In genomic region chr2:180397723-180398480, GRCm38 (mm10) we compare ENCODE assay signal across 29 mouse cellular contexts. TPM values are rescaled to one million over a fixed set of nuclear protein-coding genes. Genes with fewer than 3 reads are reported as not detected.
DNase-seq lines count a peak whose midpoint lies in the region; ATAC-seq lines count a peak whose summit lies in the region.
"Had no signal": no experiment of that assay in that cellular context is flagged by ENCODE, and none has a peak within 500 bp of the region (broad histone marks: within the 10 kb centered on the region; RNA-seq: fewer than 3 reads in every experiment).

No protein-coding gene starts in this region.

- peaks cover 32% of the 10 kb centered on the region; the same call in 1 of the 2 replicates for H3K36me3 ChIP-seq in heart, embryonic 10.5 days
- peaks cover 54% of the 10 kb centered on the region for H3K36me3 ChIP-seq in heart, embryonic 14.5 days (ENCODE audit: control insufficient read depth, insufficient read depth, low read length)
- H3K36me3 ChIP-seq: embryonic facial prominence, embryonic 10.5 days; embryonic facial prominence, embryonic 15.5 days; forebrain, embryonic 12.5 days; G1E; hindbrain, embryonic 13.5 days; limb, embryonic 10.5 days; limb, embryonic 15.5 days; liver, embryonic 13.5 days; neural tube, embryonic 12.5 days had no signal

- no peak for ATAC-seq in heart, embryonic 14.5 days (ENCODE audit: insufficient number of reproducible peaks, insufficient read depth, low FRiP score, low read depth)
- ATAC-seq: forebrain, postnatal 0 days; intestine, embryonic 16.5 days; lung, postnatal 0 days; midbrain, embryonic 16.5 days had no signal

- H3K4me2 ChIP-seq in heart, embryonic 14.5 days (ENCODE audit: low read length), result no peak overlapping the region
- H3K4me2 ChIP-seq: embryonic facial prominence, embryonic 15.5 days; forebrain, embryonic 12.5 days; hindbrain, embryonic 13.5 days; limb, embryonic 15.5 days; liver, embryonic 13.5 days; neural tube, embryonic 12.5 days had no signal

- peak; percentile 59 for DNase-seq in gastrocnemius, postnatal 10 days
- no peak for DNase-seq in gastrocnemius, postnatal 14 days
- DNase-seq in heart, embryonic 10.5 days (ENCODE audit: low spot score), result no peak
- DNase-seq in heart, postnatal 4 days, result peak; percentile 58
- no peak for DNase-seq in cerebellum, adult 11-12 months
- no peak for DNase-seq in cerebellum, adult 11 months
- DNase-seq: adrenal gland, adult 8-10 months; cerebellum, adult 2 months; cerebellum, postnatal 25 days; forebrain, postnatal 0 days; kidney, adult 8-10 months; kidney, postnatal 4 days; liver, embryonic 13.5 days; lung, adult 18-20 months; right cerebral cortex, postnatal 4 days; thymus, postnatal 4 days had no signal

- intact Hi-C loops in gastrocnemius, postnatal 14 days (cut with DNase I; ENCODE audit: low total_unique reads), result no loop called here

- no peaks in the 10 kb centered on the region for H3K9me3 ChIP-seq in heart, embryonic 10.5 days
- H3K9me3 ChIP-seq in heart, embryonic 14.5 days (ENCODE audit: control insufficient read depth, low read length), result no peaks in the 10 kb centered on the region
- H3K9me3 ChIP-seq: embryonic facial prominence, embryonic 10.5 days; embryonic facial prominence, embryonic 15.5 days; forebrain, embryonic 12.5 days; G1E; hindbrain, embryonic 13.5 days; limb, embryonic 10.5 days; limb, embryonic 15.5 days; liver, embryonic 13.5 days; neural tube, embryonic 12.5 days had no signal

- no peaks in the 10 kb centered on the region for H3K27me3 ChIP-seq in heart, embryonic 10.5 days (ENCODE audit: insufficient read depth, poor library complexity, severe bottlenecking)
- H3K27me3 ChIP-seq in heart, embryonic 14.5 days (ENCODE audit: control insufficient read depth, insufficient read depth, low read length), result no peaks in the 10 kb centered on the region
- H3K27me3 ChIP-seq: forebrain, embryonic 12.5 days; hindbrain, embryonic 13.5 days; liver, embryonic 13.5 days had no signal

- no peak overlapping the region for H3K4me3 ChIP-seq in heart, embryonic 10.5 days
- H3K4me3 ChIP-seq in heart, embryonic 14.5 days (ENCODE audit: control insufficient read depth in 1 of 2, insufficient read depth in 1 of 2, low read depth in 1 of 2, low read length in 2 of 2), result no peak overlapping the region
- H3K4me3 ChIP-seq: embryonic facial prominence, embryonic 10.5 days; embryonic facial prominence, embryonic 15.5 days; forebrain, embryonic 12.5 days; hindbrain, embryonic 13.5 days; limb, embryonic 10.5 days; limb, embryonic 15.5 days; liver, embryonic 13.5 days; neural tube, embryonic 12.5 days had no signal

- H3K4me1 ChIP-seq in heart, embryonic 10.5 days, result peaks cover 64% of the 10 kb centered on the region
- H3K4me1 ChIP-seq in heart, embryonic 14.5 days (ENCODE audit: control insufficient read depth in 2 of 2, insufficient read depth in 2 of 2, low read length in 2 of 2), result peaks cover 41 to 62% of the 10 kb centered on the region in 2 experiments
- H3K4me1 ChIP-seq: embryonic facial prominence, embryonic 15.5 days; forebrain, embryonic 12.5 days; hindbrain, embryonic 13.5 days; limb, embryonic 15.5 days; liver, embryonic 13.5 days; neural tube, embryonic 12.5 days had no signal

- H3K9ac ChIP-seq in heart, embryonic 14.5 days (ENCODE audit: low read length), result peak overlapping the region; percentile 46
- H3K9ac ChIP-seq: embryonic facial prominence, embryonic 15.5 days; forebrain, embryonic 12.5 days; forebrain, postnatal 0 days; hindbrain, embryonic 13.5 days; limb, embryonic 15.5 days; liver, embryonic 13.5 days; neural tube, embryonic 12.5 days had no signal

- WGBS in heart, embryonic 10.5 days, result 64% methylated on average over 11 of the region's 11 CpGs
- WGBS in heart, embryonic 14.5 days, result 63% methylated on average over 11 of the region's 11 CpGs

- H3K27ac ChIP-seq in heart, embryonic 10.5 days, result peak overlapping the region; percentile 48; the same call in 1 of the 2 replicates
- H3K27ac ChIP-seq in heart, embryonic 14.5 days (replicated peaks in 1 of 2; ENCODE audit: control insufficient read depth in 1 of 2, insufficient read depth in 1 of 2, low read depth in 2 of 2, low read length in 2 of 2), result peak overlapping the region; percentile 62 to 74
- H3K27ac ChIP-seq: embryonic facial prominence, embryonic 10.5 days; embryonic facial prominence, embryonic 15.5 days; forebrain, embryonic 12.5 days; hindbrain, embryonic 13.5 days; kidney, postnatal 0 days; limb, embryonic 10.5 days; limb, embryonic 15.5 days; liver, embryonic 13.5 days; neural tube, embryonic 12.5 days had no signal

RNA-seq across cellular contexts. Expression of gene Slco4a1, which starts 58.1 kb away (rescaled TPM):
- total RNA-seq in gastrocnemius, postnatal 10 days (2021), result under 1 TPM; 0.28 to 0.41 TPM
- under 1 TPM; 0.23 to 0.24 TPM for total RNA-seq in gastrocnemius, postnatal 14 days (2021)
- polyA plus RNA-seq in heart, embryonic 10.5 days (2016; fragmentation: Nextera tagmentation; extraction: Ambion mirVana), result 0.59 and 0.60 TPM in 2 replicates
- polyA plus RNA-seq in heart, embryonic 14.5 days (2014; fragmentation: Nextera tagmentation; extraction: Ambion mirVana), result 0.26 TPM in 2 replicates
- under 1 TPM; 0.19 to 0.20 TPM for total RNA-seq in heart, postnatal 4 days (2021)
- polyA plus RNA-seq: G1E had no signal

Comparison
In these comparisons a context has a peak if more than half of its experiments do, and no peak if none do; other contexts are left out.
1. DNase-seq: peak in gastrocnemius, postnatal 10 days (single experiment) and heart, postnatal 4 days (single experiment); none in gastrocnemius, postnatal 14 days (single experiment), heart, embryonic 10.5 days (single experiment), cerebellum, adult 11-12 months (single experiment) and cerebellum, adult 11 months (single experiment).